Mouse (Mus musculus): ENCODE measurements around the gene Slc6a21. TPM values are rescaled to one million over a fixed set of nuclear protein-coding genes. Genes with fewer than 3 reads are reported as not detected.

Gene Slc6a21
- total and polyA plus RNA-seq, 3 experiments: not detected

- TF ChIP-seq NRF1 (IDR thresholded peaks at IDR 0.05; ENCODE audit: low read depth, low read length) (no peak), USF1 (IDR thresholded peaks at IDR 0.05; ENCODE audit: low read depth, low read length) (no peak), TCF12 (IDR thresholded peaks at IDR 0.05; ENCODE audit: low read depth, low read length) (no peak), MYC (IDR thresholded peaks at IDR 0.05; ENCODE audit: low read depth, low read length) (no peak), MXI1 (IDR thresholded peaks at IDR 0.05; ENCODE audit: low read depth, low read length) (no peak), CHD2 (IDR thresholded peaks at IDR 0.05; ENCODE audit: low read length) (no peak), NELFE (IDR thresholded peaks at IDR 0.05; ENCODE audit: low read depth, low read length) (no peak), MAZ (IDR thresholded peaks at IDR 0.05; ENCODE audit: low read depth, low read length) (no peak), RAD21 (IDR thresholded peaks at IDR 0.05; ENCODE audit: low read depth, low read length) (no peak), BHLHE40 (IDR thresholded peaks at IDR 0.05; ENCODE audit: low read depth, low read length) (no peak), IRF4 (IDR thresholded peaks at IDR 0.05; ENCODE audit: low read depth, low read length) (no peak), EP300 (IDR thresholded peaks at IDR 0.05; ENCODE audit: low read length) (no peak), USF2 (conservative IDR thresholded peaks at IDR 0.05; ENCODE audit: low read depth, low read length) (no peak), ZMIZ1 (IDR thresholded peaks at IDR 0.05; ENCODE audit: low read depth, low read length) (no peak), MAFK (IDR thresholded peaks at IDR 0.05; ENCODE audit: insufficient replicate concordance, low read length) (no peak), SIN3A (IDR thresholded peaks at IDR 0.05; ENCODE audit: low read length) (no peak)
- in situ Hi-C loops (cut with MboI; ENCODE audit: low pct_ligation_motif_present, low pct_unique_long_range_greater_than_20kb, low sequenced_read_pairs): no loop called here
- Histone ChIP-seq H3K9ac (ENCODE audit: insufficient read depth, low read depth) (no peak overlapping the region), H3K4me2 (ENCODE audit: insufficient read depth, low read depth, poor library complexity, severe bottlenecking) (no peak overlapping the region), H3K27ac (ENCODE audit: insufficient read depth, low read depth) (no peak overlapping the region), H3K79me2 (replicated peaks; ENCODE audit: control insufficient read depth, extremely low read depth, insufficient read depth, poor library complexity, severe bottlenecking) (no peaks in the 10 kb centered on the region), H3K9me3 (replicated peaks; ENCODE audit: low read length) (no peaks in the 10 kb centered on the region), H3K27me3 (replicated peaks) (peaks cover 8% of the 10 kb centered on the region), H3K4me1 (ENCODE audit: control insufficient read depth in 1 of 2, insufficient read depth in 2 of 2) (peaks cover 0 to 9% of the 10 kb centered on the region in 2 experiments; a peak in 1 of 4 replicates), H3K36me3 (replicated peaks in 1 of 2; ENCODE audit: control insufficient read depth in 1 of 2, insufficient read depth in 1 of 2, low read length in 1 of 2) (peaks cover 0 to 3% of the 10 kb centered on the region in 2 experiments), H3K4me3 (replicated peaks in 1 of 3; ENCODE audit: low read depth in 2 of 3, low read length in 2 of 3, poor library complexity in 1 of 3) (no peak overlapping the region)
- dilution Hi-C loops (cut with MboI; ENCODE audit: extremely low pct_ligation_motif_present, extremely low pct_unique_long_range_greater_than_20kb, low sequenced_read_pairs): no loop called here
- no peak for DNase-seq (ENCODE audit: extremely low read depth)
Observed at GRCm38 (mm10) chr7:45297563-45297962, 20.2 kb downstream of the Slc6a21 start.

- Histone ChIP-seq H3K9ac (ENCODE audit: insufficient read depth, low read depth) (no peak overlapping the region), H3K27me3 (replicated peaks) (peaks cover 4% of the 10 kb centered on the region), H3K36me3 (replicated peaks in 1 of 2; ENCODE audit: control insufficient read depth in 1 of 2, insufficient read depth in 1 of 2, low read length in 1 of 2) (peaks cover 7 to 24% of the 10 kb centered on the region in 2 experiments), H3K9me3 (replicated peaks; ENCODE audit: low read length) (no peaks in the 10 kb centered on the region), H3K4me3 (replicated peaks in 1 of 3; ENCODE audit: low read depth in 2 of 3, low read length in 2 of 3, poor library complexity in 1 of 3) (no peak overlapping the region), H3K27ac (ENCODE audit: insufficient read depth, low read depth) (no peak overlapping the region), H3K4me1 (ENCODE audit: control insufficient read depth in 1 of 2, insufficient read depth in 2 of 2) (peaks cover 0 to 9% of the 10 kb centered on the region in 2 experiments; a peak in 1 of 4 replicates), H3K4me2 (ENCODE audit: insufficient read depth, low read depth, poor library complexity, severe bottlenecking) (no peak overlapping the region), H3K79me2 (replicated peaks; ENCODE audit: control insufficient read depth, extremely low read depth, insufficient read depth, poor library complexity, severe bottlenecking) (no peaks in the 10 kb centered on the region)
- TF ChIP-seq MEF2A (IDR thresholded peaks at IDR 0.05; ENCODE audit: borderline replicate concordance, low read depth, low read length): 0 out of 2 replicates have a peak, but pooled peaks have one; percentile 41
- no peak for TF ChIP-seq UBTF (IDR thresholded peaks at IDR 0.05; ENCODE audit: low read depth, low read length)
- peak; percentile 87 for TF ChIP-seq SMC3 (IDR thresholded peaks at IDR 0.05; ENCODE audit: low read depth, low read length)
- peak; percentile 42 to 94 for TF ChIP-seq CTCF (conservative IDR thresholded peaks at IDR 0.05 in 1 of 2, IDR thresholded peaks at IDR 0.05 in 1 of 2; ENCODE audit: low read depth in 2 of 2, low read length in 2 of 2)
- peak; percentile 27 for TF ChIP-seq NELFE (IDR thresholded peaks at IDR 0.05; ENCODE audit: low read depth, low read length)
- TF ChIP-seq ZC3H11A (IDR thresholded peaks at IDR 0.05; ENCODE audit: low read depth, low read length): 0 out of 2 replicates have a peak, but pooled peaks have one; percentile 29
- TF ChIP-seq JUND (conservative IDR thresholded peaks at IDR 0.05; ENCODE audit: low read depth, low read length): no peak
- peak; percentile 95 for TF ChIP-seq RAD21 (IDR thresholded peaks at IDR 0.05; ENCODE audit: low read depth, low read length)
- TF ChIP-seq SIN3A (IDR thresholded peaks at IDR 0.05; ENCODE audit: low read length): 0 out of 2 replicates have a peak, but pooled peaks have one; percentile 29
- in situ Hi-C loops (cut with MboI; ENCODE audit: low pct_ligation_motif_present, low pct_unique_long_range_greater_than_20kb, low sequenced_read_pairs): loop anchor here (10.0 kb wide), 2 partner anchors 95 to 135 kb away; partner anchors contain the start of genes Slc17a7 and Snrnp70
- dilution Hi-C loops (cut with MboI; ENCODE audit: extremely low pct_ligation_motif_present, extremely low pct_unique_long_range_greater_than_20kb, low sequenced_read_pairs): no loop called here
- DNase-seq (ENCODE audit: extremely low read depth): peak; percentile 80
Observed at GRCm38 (mm10) chr7:45299752-45300151, 22.4 kb downstream of the Slc6a21 start.
